Mouse (Mus musculus): ENCODE results near the gene Ccl6. TPM values are rescaled to one million over a fixed set of nuclear protein-coding genes. Genes with fewer than 3 reads are reported as not detected.

Gene Ccl6
- polyA plus RNA-seq (2014; fragmentation: Nextera tagmentation; extraction: Ambion mirVana): 1.3 and 1.6 TPM in 2 replicates

GRCm38 (mm10) chr11:83592853-83593252 is at the start of gene Ccl6:
TSS of gene Ccl6 (minus strand) at chr11:83593087.
- H3K9ac ChIP-seq (ENCODE audit: low read length): no peak within 1 kb of the TSS
- no peaks in the 10 kb centered on the region for H3K9me3 ChIP-seq (replicated peaks; ENCODE audit: control insufficient read depth, low read length)
- ATAC-seq: no peak
- H3K4me1 ChIP-seq (ENCODE audit: control insufficient read depth, insufficient read depth, low read length): no peaks in the 10 kb centered on the region
- DNase-seq (ENCODE audit: low spot score): no peak
- no peak within 1 kb of the TSS for H3K4me2 ChIP-seq (ENCODE audit: low read length)
- no peak within 1 kb of the TSS for H3K4me3 ChIP-seq (ENCODE audit: low read depth, low read length)
- H3K27ac ChIP-seq (ENCODE audit: low read depth, low read length): no peak within 1 kb of the TSS
- WGBS: 74% methylated on average over 2 of the region's 2 CpGs
- H3K36me3 ChIP-seq (ENCODE audit: control insufficient read depth, insufficient read depth, low read length): no peaks in the 10 kb centered on the region
- H3K27me3 ChIP-seq (replicated peaks; ENCODE audit: control insufficient read depth, insufficient read depth, low read length): no peaks in the 10 kb centered on the region

- ATAC-seq (no peak), DNase-seq (ENCODE audit: low spot score) (no peak)
- Histone ChIP-seq H3K27me3 (replicated peaks; ENCODE audit: control insufficient read depth, insufficient read depth, low read length) (no peaks in the 10 kb centered on the region), H3K4me1 (ENCODE audit: control insufficient read depth, insufficient read depth, low read length) (no peaks in the 10 kb centered on the region), H3K36me3 (ENCODE audit: control insufficient read depth, insufficient read depth, low read length) (no peaks in the 10 kb centered on the region), H3K4me3 (ENCODE audit: low read depth, low read length) (no peak overlapping the region), H3K4me2 (ENCODE audit: low read length) (no peak overlapping the region), H3K27ac (ENCODE audit: low read depth, low read length) (no peak overlapping the region), H3K9me3 (replicated peaks; ENCODE audit: control insufficient read depth, low read length) (no peaks in the 10 kb centered on the region), H3K9ac (ENCODE audit: low read length) (no peak overlapping the region)
- WGBS: 87% methylated on average over 2 of the region's 2 CpGs
Measured at GRCm38 (mm10) chr11:83641216-83641615, 48.3 kb upstream of the Ccl6 start.

- no peak for ATAC-seq
- 89% methylated on average over 5 of the region's 5 CpGs for WGBS
Measured at GRCm38 (mm10) chr11:83640141-83640540, 47.3 kb upstream of the Ccl6 start.

GRCm38 (mm10) chr11:83639533-83639932 is 46.6 kb upstream of the Ccl6 start:
- 71% methylated on average over 3 of the region's 3 CpGs for WGBS
- no peak overlapping the region for H3K9ac ChIP-seq (ENCODE audit: low read length)
- no peaks in the 10 kb centered on the region for H3K9me3 ChIP-seq (replicated peaks; ENCODE audit: control insufficient read depth, low read length)

More at GRCm38 (mm10) chr11:83640141-83640540, 47.3 kb upstream of the Ccl6 start:
- no peak overlapping the region for H3K27ac ChIP-seq (ENCODE audit: low read depth, low read length)
- no peaks in the 10 kb centered on the region for H3K9me3 ChIP-seq (replicated peaks; ENCODE audit: control insufficient read depth, low read length)
- no peak overlapping the region for H3K9ac ChIP-seq (ENCODE audit: low read length)
- no peak overlapping the region for H3K4me2 ChIP-seq (ENCODE audit: low read length)
- H3K36me3 ChIP-seq (ENCODE audit: control insufficient read depth, insufficient read depth, low read length): no peaks in the 10 kb centered on the region
- no peak for DNase-seq (ENCODE audit: low spot score)
- no peaks in the 10 kb centered on the region for H3K4me1 ChIP-seq (ENCODE audit: control insufficient read depth, insufficient read depth, low read length)
- H3K27me3 ChIP-seq (replicated peaks; ENCODE audit: control insufficient read depth, insufficient read depth, low read length): no peaks in the 10 kb centered on the region
- no peak overlapping the region for H3K4me3 ChIP-seq (ENCODE audit: low read depth, low read length)

GRCm38 (mm10) chr11:83638934-83639333 is 46.0 kb upstream of the Ccl6 start:
- WGBS: 53% methylated on average over 2 of the region's 2 CpGs

More at GRCm38 (mm10) chr11:83639533-83639932, 46.6 kb upstream of the Ccl6 start:
- H3K4me1 ChIP-seq (ENCODE audit: control insufficient read depth, insufficient read depth, low read length): no peaks in the 10 kb centered on the region
- H3K4me3 ChIP-seq (ENCODE audit: low read depth, low read length): no peak overlapping the region
- no peaks in the 10 kb centered on the region for H3K27me3 ChIP-seq (replicated peaks; ENCODE audit: control insufficient read depth, insufficient read depth, low read length)
- H3K4me2 ChIP-seq (ENCODE audit: low read length): no peak overlapping the region
- no peak overlapping the region for H3K27ac ChIP-seq (ENCODE audit: low read depth, low read length)
- ATAC-seq (no peak), DNase-seq (ENCODE audit: low spot score) (no peak)
- no peaks in the 10 kb centered on the region for H3K36me3 ChIP-seq (ENCODE audit: control insufficient read depth, insufficient read depth, low read length)

GRCm38 (mm10) chr11:83636742-83637235 is 43.9 kb upstream of the Ccl6 start:
- Histone ChIP-seq H3K27me3 (replicated peaks; ENCODE audit: control insufficient read depth, insufficient read depth, low read length) (no peaks in the 10 kb centered on the region), H3K27ac (ENCODE audit: low read depth, low read length) (no peak overlapping the region), H3K4me3 (ENCODE audit: low read depth, low read length) (no peak overlapping the region), H3K4me2 (ENCODE audit: low read length) (no peak overlapping the region), H3K36me3 (ENCODE audit: control insufficient read depth, insufficient read depth, low read length) (no peaks in the 10 kb centered on the region), H3K9me3 (replicated peaks; ENCODE audit: control insufficient read depth, low read length) (no peaks in the 10 kb centered on the region), H3K4me1 (ENCODE audit: control insufficient read depth, insufficient read depth, low read length) (no peaks in the 10 kb centered on the region), H3K9ac (ENCODE audit: low read length) (no peak overlapping the region)
- no peak for DNase-seq (ENCODE audit: low spot score)
- ATAC-seq: no peak
- 81% methylated on average over 1 of the region's 1 CpGs for WGBS

More at GRCm38 (mm10) chr11:83638934-83639333, 46.0 kb upstream of the Ccl6 start:
- H3K27me3 ChIP-seq (replicated peaks; ENCODE audit: control insufficient read depth, insufficient read depth, low read length): no peaks in the 10 kb centered on the region
- no peaks in the 10 kb centered on the region for H3K9me3 ChIP-seq (replicated peaks; ENCODE audit: control insufficient read depth, low read length)
- no peak overlapping the region for H3K4me2 ChIP-seq (ENCODE audit: low read length)
- no peaks in the 10 kb centered on the region for H3K36me3 ChIP-seq (ENCODE audit: control insufficient read depth, insufficient read depth, low read length)
- H3K4me3 ChIP-seq (ENCODE audit: low read depth, low read length): no peak overlapping the region
- H3K4me1 ChIP-seq (ENCODE audit: control insufficient read depth, insufficient read depth, low read length): no peaks in the 10 kb centered on the region
- H3K27ac ChIP-seq (ENCODE audit: low read depth, low read length): no peak overlapping the region
- DNase-seq (ENCODE audit: low spot score) (no peak), ATAC-seq (no peak)
- no peak overlapping the region for H3K9ac ChIP-seq (ENCODE audit: low read length)

- Histone ChIP-seq H3K4me1 (ENCODE audit: control insufficient read depth, insufficient read depth, low read length) (no peaks in the 10 kb centered on the region), H3K27ac (ENCODE audit: low read depth, low read length) (no peak overlapping the region), H3K9me3 (replicated peaks; ENCODE audit: control insufficient read depth, low read length) (no peaks in the 10 kb centered on the region), H3K36me3 (ENCODE audit: control insufficient read depth, insufficient read depth, low read length) (no peaks in the 10 kb centered on the region), H3K4me2 (ENCODE audit: low read length) (no peak overlapping the region), H3K4me3 (ENCODE audit: low read depth, low read length) (no peak overlapping the region), H3K27me3 (replicated peaks; ENCODE audit: control insufficient read depth, insufficient read depth, low read length) (no peaks in the 10 kb centered on the region), H3K9ac (ENCODE audit: low read length) (no peak overlapping the region)
- ATAC-seq (no peak), DNase-seq (ENCODE audit: low spot score) (no peak)
- WGBS: 87% methylated on average over 2 of the region's 2 CpGs
Measured at GRCm38 (mm10) chr11:83634898-83635297, 42.0 kb upstream of the Ccl6 start.

- Histone ChIP-seq H3K27me3 (replicated peaks; ENCODE audit: control insufficient read depth, insufficient read depth, low read length) (no peaks in the 10 kb centered on the region), H3K4me1 (ENCODE audit: control insufficient read depth, insufficient read depth, low read length) (no peaks in the 10 kb centered on the region), H3K9me3 (replicated peaks; ENCODE audit: control insufficient read depth, low read length) (no peaks in the 10 kb centered on the region), H3K4me2 (ENCODE audit: low read length) (no peak overlapping the region), H3K4me3 (ENCODE audit: low read depth, low read length) (no peak overlapping the region), H3K36me3 (ENCODE audit: control insufficient read depth, insufficient read depth, low read length) (no peaks in the 10 kb centered on the region), H3K9ac (ENCODE audit: low read length) (no peak overlapping the region), H3K27ac (ENCODE audit: low read depth, low read length) (no peak overlapping the region)
- WGBS: 32% methylated on average over 4 of the region's 4 CpGs
- peak; percentile 40 for DNase-seq (ENCODE audit: low spot score)
- no peak for ATAC-seq
Measured at GRCm38 (mm10) chr11:83634425-83634824, 41.5 kb upstream of the Ccl6 start.

GRCm38 (mm10) chr11:83632744-83633143 is 39.9 kb upstream of the Ccl6 start:
- H3K4me3 ChIP-seq (ENCODE audit: low read depth, low read length): no peak overlapping the region
- no peak overlapping the region for H3K9ac ChIP-seq (ENCODE audit: low read length)
- WGBS: 82% methylated on average over 4 of the region's 4 CpGs
- DNase-seq (ENCODE audit: low spot score) (no peak), ATAC-seq (no peak)
- no peaks in the 10 kb centered on the region for H3K27me3 ChIP-seq (replicated peaks; ENCODE audit: control insufficient read depth, insufficient read depth, low read length)
- no peaks in the 10 kb centered on the region for H3K4me1 ChIP-seq (ENCODE audit: control insufficient read depth, insufficient read depth, low read length)
- H3K36me3 ChIP-seq (ENCODE audit: control insufficient read depth, insufficient read depth, low read length): no peaks in the 10 kb centered on the region
- no peak overlapping the region for H3K27ac ChIP-seq (ENCODE audit: low read depth, low read length)
- no peaks in the 10 kb centered on the region for H3K9me3 ChIP-seq (replicated peaks; ENCODE audit: control insufficient read depth, low read length)
- H3K4me2 ChIP-seq (ENCODE audit: low read length): no peak overlapping the region
